Mouse (Mus musculus) lung, postnatal 0 days (tissue): ENCODE data around the gene Rsph1. TPM values are rescaled to one million over a fixed set of nuclear protein-coding genes. Genes with fewer than 3 reads are reported as not detected.

ENCODE experiments used
- ATAC-seq: fragments of 200-750 bp; cut with Nextera tagmentation; 2 replicates; pipeline ENCODE4 v1.8.0; 2017; ENCODE audit warnings: moderate library complexity
- DNase-seq: peaks from one replicate; pipeline ENCODE4 v3.0.0-alpha.2; 2016; ENCODE audit warnings: low spot score
- H3K27ac ChIP-seq: fragments of 300-500 bp; sonication (generic); 2 replicates; pipeline ENCODE4 v1.5.1; 2014; ENCODE audit warnings: antibody characterized with exemption, mild to moderate bottlenecking, low read length, mixed read lengths
- H3K27me3 ChIP-seq: fragments of 300-500 bp; sonication (generic); replicated peaks from 2 replicates; pipeline ENCODE4 v1.6.1; 2014; ENCODE audit warnings: low read length, mixed read lengths; ENCODE audit not compliant: insufficient read depth
- H3K36me3 ChIP-seq: fragments of 300-500 bp; sonication (generic); 2 replicates; pipeline ENCODE4 v1.6.1; 2014; ENCODE audit warnings: low read length, mixed read lengths; ENCODE audit not compliant: insufficient read depth
- H3K4me1 ChIP-seq: fragments of 300-500 bp; sonication (generic); 2 replicates; pipeline ENCODE4 v1.6.1; 2014; ENCODE audit warnings: antibody characterized with exemption, low read depth, low read length, mixed read lengths; ENCODE audit not compliant: insufficient read depth
- H3K4me2 ChIP-seq: fragments of 300-500 bp; sonication (generic); replicated peaks from 2 replicates; pipeline ENCODE4 v1.6.1; 2014; ENCODE audit warnings: low read depth, mild to moderate bottlenecking, low read length, moderate library complexity, mixed read lengths
- H3K4me3 ChIP-seq: fragments of 300-500 bp; sonication (generic); 2 replicates; pipeline ENCODE4 v1.5.1; 2014; ENCODE audit warnings: low read depth, low read length
- H3K9ac ChIP-seq: fragments of 300-500 bp; sonication (generic); replicated peaks from 2 replicates; pipeline ENCODE4 v1.6.1; 2014; ENCODE audit warnings: low read depth, mild to moderate bottlenecking
- H3K9me3 ChIP-seq: fragments of 300-500 bp; sonication (generic); 2 replicates; pipeline ENCODE4 v1.6.1; 2016; ENCODE audit warnings: low read length, mixed read lengths
- CTCF ChIP-seq: IDR thresholded peaks from 2 replicates; pipeline ENCODE4 v1.5.1; 2016; ENCODE audit warnings: antibody characterized with exemption, mild to moderate bottlenecking
- EP300 ChIP-seq: IDR thresholded peaks from 2 replicates; pipeline ENCODE4 v1.6.1; 2016; ENCODE audit warnings: antibody characterized with exemption, mild to moderate bottlenecking, control low read depth
- WGBS: fragments of 180-500 bp; shearing (Covaris S2); extraction: QIAGEN DNeasy Blood & Tissue Kit; methylation state at CpG from one replicate; pipeline ENCODE4 v1.1.7; 2014; 5-methylcytosine and 5-hydroxymethylcytosine counted together
- polyA plus RNA-seq: library from polyadenylated mRNA; unstranded; fragments of >200 nt; fragmentation: Nextera tagmentation; extraction: Ambion mirVana; gene quantifications from 2 replicates; pipeline ENCODE4 v1.2.1, GENCODE M21; 2015

Gene Rsph1
- polyA plus RNA-seq, 1 experiment from 2014 or later, result 21.4 TPM

DNA sequence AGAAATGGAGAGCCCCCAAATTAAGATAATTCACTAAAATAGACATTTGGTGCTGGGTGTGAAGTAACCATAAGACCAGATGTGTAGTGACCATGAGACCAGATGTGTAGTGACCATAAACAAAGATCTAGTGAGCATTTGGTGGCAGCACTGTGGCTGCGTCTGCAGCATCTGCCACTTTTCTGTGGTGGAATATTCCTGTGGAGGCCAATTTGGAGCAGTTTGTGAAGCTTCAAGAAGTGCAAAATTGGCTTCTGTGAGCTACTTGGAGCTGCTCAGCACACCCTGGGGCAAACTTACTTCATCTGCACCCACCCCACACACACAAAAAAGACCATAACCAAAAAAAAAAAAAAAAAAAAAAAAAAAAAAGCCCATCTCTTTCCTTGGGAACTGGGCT, 9.2 kb downstream of the Rsph1 start:
- no peak for DNase-seq
- Histone ChIP-seq H3K27ac (no peak overlapping the region), H3K36me3 (no peaks in the 10 kb centered on the region)

DNA sequence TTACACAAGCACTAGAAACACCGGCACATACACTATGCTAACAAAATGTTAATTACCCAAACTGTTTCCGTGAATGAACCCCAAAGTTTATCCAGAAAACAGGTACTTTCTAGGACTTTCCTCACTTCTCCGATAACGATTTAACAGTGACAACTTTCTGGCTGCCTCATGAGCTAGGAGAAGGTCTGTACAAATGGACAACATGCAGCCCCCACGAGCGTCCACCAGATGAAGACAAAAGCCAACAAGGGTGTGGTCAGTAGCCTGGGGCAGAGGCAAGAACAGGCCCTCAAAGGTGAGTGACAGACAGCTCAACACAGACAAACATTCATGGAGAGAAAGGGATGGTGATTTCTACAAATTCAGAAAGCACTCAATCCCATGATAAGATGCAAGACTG, 9.6 kb downstream of the Rsph1 start:
- no peaks in the 10 kb centered on the region for H3K36me3 ChIP-seq
- no peak for ATAC-seq
- no peak for DNase-seq
- H3K9ac ChIP-seq, result no peak overlapping the region
- H3K4me1 ChIP-seq, result no peaks in the 10 kb centered on the region
- TF ChIP-seq EP300, result no peak
- no peak for TF ChIP-seq CTCF
- H3K9me3 ChIP-seq, result no peaks in the 10 kb centered on the region
- 75% methylated on average over 6 of the region's 6 CpGs for WGBS
- H3K4me3 ChIP-seq, result no peak overlapping the region
- H3K27me3 ChIP-seq, result no peaks in the 10 kb centered on the region
- H3K27ac ChIP-seq, result no peak overlapping the region
- H3K4me2 ChIP-seq, result no peak overlapping the region

More for the DNA sequence above, 9.2 kb downstream of the Rsph1 start:
- TF ChIP-seq EP300 (no peak), CTCF (no peak)
- Histone ChIP-seq H3K4me1 (no peaks in the 10 kb centered on the region), H3K27me3 (no peaks in the 10 kb centered on the region), H3K4me2 (no peak overlapping the region), H3K9ac (no peak overlapping the region), H3K9me3 (no peaks in the 10 kb centered on the region), H3K4me3 (no peak overlapping the region)
- no peak for ATAC-seq
- 76% methylated on average over 1 of the region's 1 CpGs for WGBS

DNA sequence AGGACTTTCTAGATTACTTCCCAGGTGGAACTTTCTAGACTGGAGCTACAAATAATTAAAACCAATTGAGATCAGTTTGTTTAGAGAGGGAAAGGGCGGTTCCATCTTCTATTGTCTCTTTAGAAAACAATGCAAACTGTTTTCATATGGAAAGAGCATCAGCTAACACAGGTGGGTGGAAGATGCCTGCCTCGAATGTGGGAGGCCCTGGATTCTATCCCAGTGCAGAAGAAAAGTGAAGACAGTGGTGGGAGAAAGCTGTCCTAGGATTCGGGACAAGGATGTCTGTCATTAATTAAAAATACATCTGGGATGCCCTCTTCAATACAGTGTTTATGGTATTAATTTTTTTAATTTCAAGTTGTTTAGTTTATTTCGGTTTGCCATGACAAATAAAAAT, 10.0 kb downstream of the Rsph1 start:
- ATAC-seq, result no peak
- H3K9ac ChIP-seq, result no peak overlapping the region
- 67% methylated on average over 4 of the region's 4 CpGs for WGBS

DNA sequence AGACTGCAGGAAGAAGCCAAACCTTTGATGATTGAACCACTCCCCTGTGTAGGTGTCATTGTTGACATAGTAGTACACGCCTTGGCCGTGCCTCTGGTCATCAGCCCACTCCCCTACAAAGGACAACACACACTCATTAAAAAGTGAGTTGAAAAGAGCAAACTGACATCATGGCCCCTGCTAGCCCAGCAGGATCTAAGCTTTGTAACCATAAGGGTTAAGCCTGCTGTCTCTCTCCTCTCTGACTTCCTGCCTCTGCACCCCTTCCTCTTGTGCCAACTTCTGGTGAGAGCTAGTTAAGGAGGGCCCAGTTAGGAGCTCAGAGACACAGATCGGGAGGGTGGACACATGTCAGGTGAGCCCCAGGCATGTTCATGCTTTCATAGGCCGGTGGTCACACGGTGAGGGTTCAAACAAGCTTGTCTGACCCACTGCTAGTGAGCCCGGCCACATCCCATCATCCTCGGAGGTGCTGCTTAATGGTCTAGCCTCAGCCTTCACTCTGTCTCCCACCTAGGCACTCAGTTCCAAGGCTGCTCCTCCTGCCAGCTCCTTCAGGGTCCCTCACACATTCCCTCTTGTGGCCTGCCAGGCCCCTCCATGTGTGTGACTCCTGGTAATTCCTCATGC, 10.7 kb downstream of the Rsph1 start:
- Histone ChIP-seq H3K4me1 (no peaks in the 10 kb centered on the region), H3K4me3 (no peak overlapping the region), H3K27me3 (no peaks in the 10 kb centered on the region), H3K9me3 (no peaks in the 10 kb centered on the region), H3K27ac (no peak overlapping the region), H3K36me3 (no peaks in the 10 kb centered on the region), H3K9ac (no peak overlapping the region), H3K4me2 (no peak overlapping the region)
- ATAC-seq, result no peak
- TF ChIP-seq EP300 (no peak), CTCF (no peak)
- WGBS, result 73% methylated on average over 7 of the region's 7 CpGs
- no peak for DNase-seq

More for the DNA sequence above, 10.0 kb downstream of the Rsph1 start:
- no peak overlapping the region for H3K4me3 ChIP-seq
- H3K27me3 ChIP-seq, result no peaks in the 10 kb centered on the region
- H3K4me1 ChIP-seq, result no peaks in the 10 kb centered on the region
- no peak overlapping the region for H3K4me2 ChIP-seq
- no peak for DNase-seq
- no peak overlapping the region for H3K27ac ChIP-seq
- no peaks in the 10 kb centered on the region for H3K9me3 ChIP-seq
- TF ChIP-seq EP300 (no peak), CTCF (no peak)
- no peaks in the 10 kb centered on the region for H3K36me3 ChIP-seq

DNA sequence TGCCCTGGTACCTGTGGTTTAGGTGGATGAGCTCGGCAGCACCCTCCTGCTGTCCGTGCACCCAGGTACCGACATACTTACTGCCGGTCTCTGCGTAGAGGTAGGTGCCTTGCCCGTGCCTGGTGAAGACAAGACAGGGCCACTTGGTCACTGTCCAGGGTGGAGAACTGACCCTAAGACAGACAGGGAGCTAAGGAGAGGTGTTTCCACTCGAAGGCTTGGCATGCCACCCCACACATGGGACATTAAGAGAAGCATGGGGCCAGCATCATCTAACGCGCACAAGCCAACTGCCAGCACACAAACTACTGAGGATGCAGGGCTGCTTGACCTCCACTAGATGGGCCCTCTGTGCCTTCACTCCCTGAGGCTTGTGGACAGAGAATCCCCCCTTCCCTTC, 11.4 kb downstream of the Rsph1 start:
- H3K4me3 ChIP-seq, result no peak overlapping the region
- 88% methylated on average over 9 of the region's 9 CpGs for WGBS
- no peak overlapping the region for H3K27ac ChIP-seq
- TF ChIP-seq CTCF (no peak), EP300 (no peak)
- DNase-seq (no peak), ATAC-seq (no peak)
- no peak overlapping the region for H3K4me2 ChIP-seq
- H3K4me1 ChIP-seq, result no peaks in the 10 kb centered on the region
- H3K27me3 ChIP-seq, result no peaks in the 10 kb centered on the region
- no peaks in the 10 kb centered on the region for H3K36me3 ChIP-seq
- H3K9ac ChIP-seq, result no peak overlapping the region
- no peaks in the 10 kb centered on the region for H3K9me3 ChIP-seq

DNA sequence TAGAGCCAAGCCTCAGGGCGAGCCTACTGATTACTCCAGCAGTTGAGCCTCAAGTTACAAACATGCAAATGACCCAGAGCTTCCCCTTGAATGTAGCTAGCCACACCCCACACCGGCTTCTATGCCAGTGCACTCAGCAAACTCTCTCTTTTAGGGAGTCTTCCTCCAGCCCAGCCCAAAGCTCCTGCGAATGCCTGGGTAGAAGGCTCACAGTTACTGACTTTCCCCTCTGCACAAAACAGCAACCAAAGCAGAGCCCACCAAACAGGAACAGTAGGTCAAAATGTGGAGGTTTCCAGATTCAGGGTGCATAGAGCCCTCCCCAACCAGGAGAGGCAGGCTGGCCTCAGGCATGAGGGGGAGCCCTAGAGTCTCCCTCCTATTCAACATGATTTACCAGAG, 12.0 kb downstream of the Rsph1 start:
- no peak overlapping the region for H3K4me2 ChIP-seq
- 7% methylated on average over 3 of the region's 3 CpGs for WGBS
- TF ChIP-seq EP300 (no peak), CTCF (no peak)
- H3K36me3 ChIP-seq, result no peaks in the 10 kb centered on the region
- no peaks in the 10 kb centered on the region for H3K9me3 ChIP-seq
- H3K27ac ChIP-seq, result no peak overlapping the region
- ATAC-seq (no peak), DNase-seq (peak; percentile 30)
- no peaks in the 10 kb centered on the region for H3K4me1 ChIP-seq
- H3K4me3 ChIP-seq, result no peak overlapping the region
- H3K9ac ChIP-seq, result no peak overlapping the region
- no peaks in the 10 kb centered on the region for H3K27me3 ChIP-seq

DNA sequence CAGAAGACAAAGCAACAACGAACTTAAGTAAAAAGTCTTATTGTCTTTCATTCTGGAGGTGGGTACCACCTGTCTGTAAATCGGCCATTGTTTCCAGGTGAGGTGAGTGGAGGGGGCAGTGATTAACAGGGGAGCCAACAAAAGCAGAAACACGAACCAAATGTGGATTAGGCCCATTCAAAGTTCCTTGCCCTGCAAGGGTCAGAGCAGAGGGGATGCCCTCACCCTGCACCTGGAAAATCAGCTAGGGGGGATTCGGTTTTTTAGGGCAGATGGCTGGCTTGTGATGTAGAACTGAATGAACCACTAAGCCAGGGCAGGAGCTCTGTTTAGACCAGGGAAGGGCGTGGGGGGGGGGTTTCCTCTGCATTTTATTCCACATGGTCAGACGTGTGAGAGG, 12.8 kb downstream of the Rsph1 start:
- DNase-seq, result no peak
- Histone ChIP-seq H3K4me2 (no peak overlapping the region), H3K27ac (no peak overlapping the region), H3K27me3 (no peaks in the 10 kb centered on the region), H3K36me3 (no peaks in the 10 kb centered on the region), H3K4me3 (no peak overlapping the region), H3K4me1 (no peaks in the 10 kb centered on the region), H3K9me3 (no peaks in the 10 kb centered on the region), H3K9ac (no peak overlapping the region)
- no peak for ATAC-seq
- WGBS, result 50% methylated on average over 6 of the region's 6 CpGs
- TF ChIP-seq EP300 (no peak), CTCF (no peak)
